Mouse (Mus musculus): ENCODE measurements at regions not wholly inside any gene's neighbourhood (a gene's known extent, or its start where the extent isn't known, plus 50 kb on each side); places are given as distances from the start of the nearest gene placed in this dataset.
A peak's percentile ranks its signal among the peaks of the same experiment; 100 is the strongest.
"Not testable (repeated sequence)": the region's sequence is repeated elsewhere in the genome, so short reads cannot be mapped to it uniquely, and the experiment has no call there.

GRCm38 (mm10) chr5:134046086-134046485, 53.4 kb upstream of the Castor2 start:
- no peak for DNase-seq

GRCm38 (mm10) chr5:134042938-134043337, 56.6 kb upstream of the Castor2 start:
- not testable (repeated sequence) for DNase-seq

GRCm38 (mm10) chr5:134027316-134027966, 72.1 kb upstream of the Castor2 start:
- no peak for DNase-seq

- no peak for DNase-seq
Observed at GRCm38 (mm10) chr5:134019651-134020432, 79.7 kb upstream of the Castor2 start.

GRCm38 (mm10) chr5:134014257-134015163, 85.0 kb upstream of the Castor2 start:
- DNase-seq, result peak; percentile 89

- DNase-seq, result no peak
Observed at GRCm38 (mm10) chr5:134013206-134013605, 86.3 kb upstream of the Castor2 start.

GRCm38 (mm10) chr5:134009843-134010242, 89.7 kb upstream of the Castor2 start:
- no peak for DNase-seq

- no peak for DNase-seq
Observed at GRCm38 (mm10) chr5:134007127-134007771, 92.3 kb upstream of the Castor2 start.

- peak; percentile 95 for DNase-seq
Observed at GRCm38 (mm10) chr5:134006470-134007126, 92.9 kb upstream of the Castor2 start.

- no peak for DNase-seq
Observed at GRCm38 (mm10) chr5:134006001-134006400, 93.5 kb upstream of the Castor2 start.

- DNase-seq, result no peak
Observed at GRCm38 (mm10) chr5:134000100-134000499, 99.4 kb upstream of the Castor2 start.

GRCm38 (mm10) chr5:133999698-134000097, 99.8 kb upstream of the Castor2 start:
- DNase-seq, result peak; percentile 70

- peak; percentile 53 for DNase-seq
Observed at GRCm38 (mm10) chr5:133991994-133992393, 107.5 kb upstream of the Castor2 start.

- peak; percentile 37 for DNase-seq
Observed at GRCm38 (mm10) chr5:133991556-133991955, 108.0 kb upstream of the Castor2 start.

- peak; percentile 67 for DNase-seq
Observed at GRCm38 (mm10) chr5:133983249-133983966, 116.1 kb upstream of the Castor2 start.

GRCm38 (mm10) chr5:133970421-133970914, 129.0 kb upstream of the Castor2 start:
- no peak for DNase-seq

- no peak for DNase-seq
Observed at GRCm38 (mm10) chr5:133963301-133963700, 136.2 kb upstream of the Castor2 start.

- DNase-seq, result no peak
Observed at GRCm38 (mm10) chr5:133940841-133941240, 158.7 kb upstream of the Castor2 start.

GRCm38 (mm10) chr5:133940030-133940429, 159.5 kb upstream of the Castor2 start:
- no peak for DNase-seq

- DNase-seq, result peak; percentile 19
Observed at GRCm38 (mm10) chr5:133937967-133938918, 161.3 kb upstream of the Castor2 start.
